Mouse (Mus musculus): ENCODE measurements around the gene Hormad2. TPM values are rescaled to one million over a fixed set of nuclear protein-coding genes. Genes with fewer than 3 reads are reported as not detected.

Gene Hormad2
- not detected in 2 replicates for polyA plus RNA-seq (2016; fragmentation: Nextera tagmentation; extraction: Ambion mirVana)

- no peak within 1 kb of the TSS for H3K4me3 ChIP-seq (replicated peaks)
- no peak within 1 kb of the TSS for H3K27ac ChIP-seq
- WGBS = 62% methylated on average over 19 of the region's 19 CpGs
Observed at GRCm38 (mm10) chr11:4440978-4441377, at the start of gene Hormad2. TSS of gene Hormad2 (minus strand) at chr11:4441105.

GRCm38 (mm10) chr11:4489207-4489606, 48.3 kb upstream of the Hormad2 start:
- no peak overlapping the region for H3K4me2 ChIP-seq
- H3K27me3 ChIP-seq = no peaks in the 10 kb centered on the region
- H3K9me3 ChIP-seq = no peaks in the 10 kb centered on the region
- H3K27ac ChIP-seq = no peak overlapping the region
- H3K4me3 ChIP-seq (replicated peaks) = no peak overlapping the region
- peaks cover 89% of the 10 kb centered on the region for H3K36me3 ChIP-seq (replicated peaks)
- WGBS = 95% methylated on average over 4 of the region's 4 CpGs
- H3K4me1 ChIP-seq = 0 out of 2 replicates have a peak, but pooled peaks cover 3% of the 10 kb centered on the region
- H3K9ac ChIP-seq = no peak overlapping the region
- ATAC-seq (ENCODE audit: low FRiP score) = no peak

More at GRCm38 (mm10) chr11:4440978-4441377, at the start of gene Hormad2:
- no peak for ATAC-seq (ENCODE audit: low FRiP score)
- peaks cover 5% of the 10 kb centered on the region for H3K4me1 ChIP-seq
- H3K27me3 ChIP-seq = no peaks in the 10 kb centered on the region
- no peaks in the 10 kb centered on the region for H3K36me3 ChIP-seq (replicated peaks)
- no peaks in the 10 kb centered on the region for H3K9me3 ChIP-seq
- no peak within 1 kb of the TSS for H3K9ac ChIP-seq
- H3K4me2 ChIP-seq = no peak within 1 kb of the TSS

GRCm38 (mm10) chr11:4488798-4489197, 47.9 kb upstream of the Hormad2 start:
- Histone ChIP-seq H3K4me2 (no peak overlapping the region), H3K4me3 (replicated peaks) (no peak overlapping the region), H3K27me3 (no peaks in the 10 kb centered on the region), H3K9me3 (no peaks in the 10 kb centered on the region), H3K9ac (no peak overlapping the region), H3K36me3 (replicated peaks) (peaks cover 93% of the 10 kb centered on the region), H3K4me1 (0 out of 2 replicates have a peak, but pooled peaks cover 3% of the 10 kb centered on the region), H3K27ac (no peak overlapping the region)
- no peak for ATAC-seq (ENCODE audit: low FRiP score)
- WGBS = 97% methylated on average over 2 of the region's 2 CpGs

GRCm38 (mm10) chr11:4488367-4488766, 47.5 kb upstream of the Hormad2 start:
- Histone ChIP-seq H3K27me3 (no peaks in the 10 kb centered on the region), H3K4me2 (no peak overlapping the region), H3K36me3 (replicated peaks) (peaks cover 96% of the 10 kb centered on the region), H3K27ac (no peak overlapping the region), H3K4me1 (0 out of 2 replicates have a peak, but pooled peaks cover 3% of the 10 kb centered on the region), H3K9me3 (no peaks in the 10 kb centered on the region), H3K9ac (no peak overlapping the region), H3K4me3 (replicated peaks) (no peak overlapping the region)
- WGBS = 97% methylated on average over 13 of the region's 13 CpGs
- no peak for ATAC-seq (ENCODE audit: low FRiP score)

GRCm38 (mm10) chr11:4487401-4487965, 46.6 kb upstream of the Hormad2 start:
- H3K4me3 ChIP-seq (replicated peaks) = no peak overlapping the region
- ATAC-seq (ENCODE audit: low FRiP score) = no peak
- H3K9me3 ChIP-seq = no peaks in the 10 kb centered on the region
- H3K9ac ChIP-seq = no peak overlapping the region
- WGBS = 86% methylated on average over 8 of the region's 8 CpGs
- no peaks in the 10 kb centered on the region for H3K27me3 ChIP-seq
- 0 out of 2 replicates have a peak, but pooled peaks cover 3% of the 10 kb centered on the region for H3K4me1 ChIP-seq
- H3K36me3 ChIP-seq (replicated peaks) = peaks cover 98% of the 10 kb centered on the region
- no peak overlapping the region for H3K4me2 ChIP-seq
- 0 out of 2 replicates have a peak overlapping the region, but pooled peaks have one; percentile 19 for H3K27ac ChIP-seq

- Histone ChIP-seq H3K4me1 (0 out of 2 replicates have a peak, but pooled peaks cover 3% of the 10 kb centered on the region), H3K9ac (no peak overlapping the region), H3K27ac (no peak overlapping the region), H3K27me3 (no peaks in the 10 kb centered on the region), H3K4me3 (replicated peaks) (no peak overlapping the region), H3K9me3 (no peaks in the 10 kb centered on the region), H3K36me3 (replicated peaks) (peaks cover 98% of the 10 kb centered on the region), H3K4me2 (no peak overlapping the region)
- no peak for ATAC-seq (ENCODE audit: low FRiP score)
- 90% methylated on average over 5 of the region's 5 CpGs for WGBS
Observed at GRCm38 (mm10) chr11:4484541-4484940, 43.6 kb upstream of the Hormad2 start.

- Histone ChIP-seq H3K4me1 (0 out of 2 replicates have a peak, but pooled peaks cover 2% of the 10 kb centered on the region), H3K36me3 (replicated peaks) (peaks cover 85% of the 10 kb centered on the region), H3K4me2 (no peak overlapping the region), H3K9ac (no peak overlapping the region), H3K9me3 (no peaks in the 10 kb centered on the region), H3K4me3 (replicated peaks) (no peak overlapping the region), H3K27ac (no peak overlapping the region), H3K27me3 (no peaks in the 10 kb centered on the region)
- no peak for ATAC-seq (ENCODE audit: low FRiP score)
- 82% methylated on average over 5 of the region's 5 CpGs for WGBS
Observed at GRCm38 (mm10) chr11:4482641-4483040, 41.7 kb upstream of the Hormad2 start.

- no peak overlapping the region for H3K4me2 ChIP-seq
- ATAC-seq (ENCODE audit: low FRiP score) = no peak
- 91% methylated on average over 4 of the region's 4 CpGs for WGBS
Observed at GRCm38 (mm10) chr11:4476184-4476697, 35.3 kb upstream of the Hormad2 start.

GRCm38 (mm10) chr11:4472464-4473179, 31.7 kb upstream of the Hormad2 start:
- Histone ChIP-seq H3K36me3 (replicated peaks) (no peaks in the 10 kb centered on the region; the same call in 1 of the 2 replicates), H3K27me3 (no peaks in the 10 kb centered on the region), H3K27ac (no peak overlapping the region), H3K4me1 (peaks cover 7% of the 10 kb centered on the region), H3K9me3 (no peaks in the 10 kb centered on the region), H3K4me2 (no peak overlapping the region), H3K4me3 (replicated peaks) (no peak overlapping the region), H3K9ac (no peak overlapping the region)
- 74% methylated on average over 7 of the region's 7 CpGs for WGBS
- no peak for ATAC-seq (ENCODE audit: low FRiP score)

More at GRCm38 (mm10) chr11:4476184-4476697, 35.3 kb upstream of the Hormad2 start:
- no peak overlapping the region for H3K27ac ChIP-seq
- H3K4me3 ChIP-seq (replicated peaks) = no peak overlapping the region
- H3K9me3 ChIP-seq = no peaks in the 10 kb centered on the region
- no peaks in the 10 kb centered on the region for H3K27me3 ChIP-seq
- peaks cover 7% of the 10 kb centered on the region for H3K4me1 ChIP-seq
- peaks cover 22% of the 10 kb centered on the region for H3K36me3 ChIP-seq (replicated peaks)
- H3K9ac ChIP-seq = no peak overlapping the region

GRCm38 (mm10) chr11:4471734-4472133, 30.8 kb upstream of the Hormad2 start:
- Histone ChIP-seq H3K4me2 (no peak overlapping the region), H3K9me3 (no peaks in the 10 kb centered on the region), H3K27me3 (no peaks in the 10 kb centered on the region), H3K9ac (no peak overlapping the region), H3K4me3 (replicated peaks) (no peak overlapping the region), H3K36me3 (replicated peaks) (no peaks in the 10 kb centered on the region), H3K4me1 (peaks cover 7% of the 10 kb centered on the region), H3K27ac (no peak overlapping the region)
- no peak for ATAC-seq (ENCODE audit: low FRiP score)
- WGBS = 83% methylated on average over 5 of the region's 5 CpGs

GRCm38 (mm10) chr11:4471251-4471650, 30.3 kb upstream of the Hormad2 start:
- Histone ChIP-seq H3K4me1 (peaks cover 7% of the 10 kb centered on the region), H3K9me3 (no peaks in the 10 kb centered on the region), H3K27ac (no peak overlapping the region), H3K4me2 (no peak overlapping the region), H3K36me3 (replicated peaks) (no peaks in the 10 kb centered on the region), H3K9ac (no peak overlapping the region), H3K27me3 (no peaks in the 10 kb centered on the region), H3K4me3 (replicated peaks) (no peak overlapping the region)
- ATAC-seq (ENCODE audit: low FRiP score) = no peak

- Histone ChIP-seq H3K9ac (no peak overlapping the region), H3K4me2 (no peak overlapping the region), H3K9me3 (no peaks in the 10 kb centered on the region), H3K27me3 (no peaks in the 10 kb centered on the region), H3K36me3 (replicated peaks) (no peaks in the 10 kb centered on the region), H3K4me3 (replicated peaks) (no peak overlapping the region), H3K4me1 (peaks cover 7% of the 10 kb centered on the region), H3K27ac (no peak overlapping the region)
- no peak for ATAC-seq (ENCODE audit: low FRiP score)
- 61% methylated on average over 5 of the region's 5 CpGs for WGBS
Observed at GRCm38 (mm10) chr11:4469091-4469490, 28.2 kb upstream of the Hormad2 start.

All from forebrain, embryonic 12.5 days (tissue).